Mouse (Mus musculus): ENCODE results near the gene Gm5447. TPM values are rescaled to one million over a fixed set of nuclear protein-coding genes. Genes with fewer than 3 reads are reported as not detected.
A peak's percentile ranks its signal among the peaks of the same experiment; 100 is the strongest.

Gm5447 gene
- polyA plus RNA-seq, 1 experiment from 2014 or later, result not detected

DNA sequence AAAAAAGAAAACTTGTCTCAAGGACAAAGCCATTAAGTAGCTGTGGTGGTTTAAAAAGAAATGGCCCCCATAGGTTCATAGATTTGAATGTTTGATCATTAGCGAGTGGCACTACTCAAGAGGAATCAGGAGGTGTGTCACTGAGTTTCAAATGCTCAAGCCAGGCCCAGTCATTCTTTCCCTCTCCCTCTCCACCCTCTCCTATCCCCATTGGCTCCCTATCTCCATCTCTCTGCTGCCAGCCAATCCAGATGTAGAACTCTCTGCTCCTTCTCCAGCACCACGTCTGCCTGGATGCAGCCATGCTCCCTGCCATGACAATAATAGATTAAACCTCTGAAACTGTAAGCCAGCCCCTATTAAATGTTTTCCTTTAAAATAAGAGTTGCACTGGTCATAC, 12.1 kb upstream of the Gm5447 start:
- 0 out of 2 replicates have a peak, but pooled peaks cover 2% of the 10 kb centered on the region for H3K4me1 ChIP-seq (replicated peaks; ENCODE audit: control insufficient read depth, insufficient read depth)
- H3K36me3 ChIP-seq (ENCODE audit: control insufficient read depth, insufficient read depth, low read length), result peaks cover 4% of the 10 kb centered on the region; the same call in 1 of the 2 replicates
- DNase-seq (ENCODE audit: low spot score) (no peak), ATAC-seq (ENCODE audit: low FRiP score, low TSS enrichment) (no peak)
- no peak for TF ChIP-seq EP300 (optimal IDR thresholded peaks at IDR 0.05)
- no peak for TF ChIP-seq CTCF (IDR thresholded peaks at IDR 0.05; ENCODE audit: low read depth)
- no peak overlapping the region for H3K4me3 ChIP-seq (ENCODE audit: low read depth, low read length)
- no peak overlapping the region for H3K4me2 ChIP-seq (replicated peaks; ENCODE audit: low read depth)
- WGBS, result 52% methylated on average over 2 of the region's 2 CpGs
- H3K9ac ChIP-seq (ENCODE audit: low read length), result no peak overlapping the region
- no peak overlapping the region for H3K27ac ChIP-seq (replicated peaks)
- H3K9me3 ChIP-seq (ENCODE audit: control insufficient read depth, low read length), result no peaks in the 10 kb centered on the region
- H3K27me3 ChIP-seq (ENCODE audit: control insufficient read depth, insufficient read depth, low read length), result no peaks in the 10 kb centered on the region

DNA sequence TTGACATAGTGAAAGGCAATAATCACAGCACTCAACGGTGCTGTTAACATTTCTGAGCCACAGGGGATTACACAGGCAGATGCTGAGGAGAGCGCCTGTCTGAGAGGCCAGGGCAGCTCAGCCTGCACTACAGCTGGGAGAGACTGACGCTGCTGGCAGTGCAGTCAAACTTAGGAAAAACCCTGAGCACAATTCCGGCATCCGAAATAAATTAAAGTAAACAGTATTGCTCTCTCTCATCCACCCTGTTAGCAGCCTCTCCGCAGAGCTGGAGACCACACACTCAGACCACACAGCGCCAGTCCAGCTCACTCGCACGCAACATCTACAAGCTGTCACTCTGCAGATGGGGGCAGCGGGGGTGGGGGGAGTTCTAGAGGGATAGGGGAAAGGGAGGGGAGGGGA, 7.5 kb upstream of the Gm5447 start:
- DNase-seq (ENCODE audit: low spot score), result no peak
- H3K27ac ChIP-seq (replicated peaks), result 0 out of 2 replicates have a peak overlapping the region, but pooled peaks have one; percentile 35

DNA sequence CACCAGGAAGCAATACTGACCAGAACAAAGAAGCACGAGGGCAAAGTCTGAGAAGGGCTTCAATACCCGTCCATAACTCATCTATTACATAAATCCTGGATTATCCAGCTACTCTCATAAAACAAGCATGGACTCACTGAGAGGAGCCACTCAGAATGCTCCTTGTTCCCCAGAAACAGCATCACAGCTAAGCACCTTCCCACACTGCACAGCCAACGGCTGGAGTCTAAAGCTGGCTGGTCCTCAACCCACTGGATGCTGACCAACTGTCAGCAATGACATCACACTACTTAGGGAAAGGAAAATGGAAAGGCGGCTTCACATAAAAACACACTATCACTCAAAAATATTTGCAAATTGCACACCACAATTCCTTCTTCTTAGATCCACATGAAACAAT, 5.7 kb upstream of the Gm5447 start:
- 0 out of 2 replicates have a peak, but pooled peaks cover 4% of the 10 kb centered on the region for H3K4me1 ChIP-seq (replicated peaks; ENCODE audit: control insufficient read depth, insufficient read depth)
- no peaks in the 10 kb centered on the region for H3K36me3 ChIP-seq (ENCODE audit: control insufficient read depth, insufficient read depth, low read length)
- DNase-seq (ENCODE audit: low spot score) (no peak), ATAC-seq (ENCODE audit: low FRiP score, low TSS enrichment) (no peak)
- no peak overlapping the region for H3K27ac ChIP-seq (replicated peaks)
- H3K9me3 ChIP-seq (ENCODE audit: control insufficient read depth, low read length), result no peaks in the 10 kb centered on the region
- H3K27me3 ChIP-seq (ENCODE audit: control insufficient read depth, insufficient read depth, low read length), result no peaks in the 10 kb centered on the region
- TF ChIP-seq CTCF (IDR thresholded peaks at IDR 0.05; ENCODE audit: low read depth) (no peak), EP300 (optimal IDR thresholded peaks at IDR 0.05) (no peak)
- no peak overlapping the region for H3K4me3 ChIP-seq (ENCODE audit: low read depth, low read length)
- no peak overlapping the region for H3K4me2 ChIP-seq (replicated peaks; ENCODE audit: low read depth)
- H3K9ac ChIP-seq (ENCODE audit: low read length), result no peak overlapping the region
- WGBS, result 46% methylated on average over 4 of the region's 4 CpGs

More for the DNA sequence above, 7.5 kb upstream of the Gm5447 start:
- H3K9me3 ChIP-seq (ENCODE audit: control insufficient read depth, low read length), result no peaks in the 10 kb centered on the region
- WGBS, result 23% methylated on average over 10 of the region's 10 CpGs
- TF ChIP-seq EP300 (optimal IDR thresholded peaks at IDR 0.05) (no peak), CTCF (IDR thresholded peaks at IDR 0.05; ENCODE audit: low read depth) (no peak)
- no peaks in the 10 kb centered on the region for H3K27me3 ChIP-seq (ENCODE audit: control insufficient read depth, insufficient read depth, low read length)
- H3K4me3 ChIP-seq (ENCODE audit: low read depth, low read length), result no peak overlapping the region
- H3K36me3 ChIP-seq (ENCODE audit: control insufficient read depth, insufficient read depth, low read length), result no peaks in the 10 kb centered on the region
- H3K4me1 ChIP-seq (replicated peaks; ENCODE audit: control insufficient read depth, insufficient read depth), result 0 out of 2 replicates have a peak, but pooled peaks cover 4% of the 10 kb centered on the region
- 0 out of 2 replicates have a peak overlapping the region, but pooled peaks have one; percentile 9 for H3K4me2 ChIP-seq (replicated peaks; ENCODE audit: low read depth)
- no peak overlapping the region for H3K9ac ChIP-seq (ENCODE audit: low read length)
- ATAC-seq (ENCODE audit: low FRiP score, low TSS enrichment), result peak; percentile 79

DNA sequence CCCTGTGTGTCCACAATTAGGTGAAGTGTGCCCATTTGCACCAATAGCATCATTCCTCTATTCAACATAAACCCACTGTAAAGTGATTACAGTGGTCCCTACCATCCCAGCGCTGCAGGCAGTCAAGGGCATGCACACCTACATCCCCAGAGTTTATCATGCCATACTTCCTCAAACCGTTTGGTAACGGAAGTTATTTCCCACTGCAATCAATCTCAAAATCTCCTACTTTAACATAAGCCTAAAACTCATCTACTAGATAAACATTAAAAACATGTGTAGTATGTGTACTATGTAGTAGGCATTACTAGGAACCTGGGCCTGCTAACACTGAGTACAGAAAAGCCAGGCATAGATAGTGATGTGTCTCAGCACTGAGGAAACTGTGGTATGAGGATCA, 3.0 kb upstream of the Gm5447 start:
- Histone ChIP-seq H3K4me1 (replicated peaks; ENCODE audit: control insufficient read depth, insufficient read depth) (0 out of 2 replicates have a peak, but pooled peaks cover 4% of the 10 kb centered on the region), H3K27ac (replicated peaks) (no peak overlapping the region), H3K27me3 (ENCODE audit: control insufficient read depth, insufficient read depth, low read length) (no peaks in the 10 kb centered on the region), H3K9ac (ENCODE audit: low read length) (no peak overlapping the region), H3K9me3 (ENCODE audit: control insufficient read depth, low read length) (no peaks in the 10 kb centered on the region), H3K4me2 (replicated peaks; ENCODE audit: low read depth) (no peak overlapping the region), H3K4me3 (ENCODE audit: low read depth, low read length) (no peak overlapping the region), H3K36me3 (ENCODE audit: control insufficient read depth, insufficient read depth, low read length) (no peaks in the 10 kb centered on the region)
- 73% methylated on average over 3 of the region's 3 CpGs for WGBS
- no peak for TF ChIP-seq CTCF (IDR thresholded peaks at IDR 0.05; ENCODE audit: low read depth)
- TF ChIP-seq EP300 (optimal IDR thresholded peaks at IDR 0.05), result no peak
- DNase-seq (ENCODE audit: low spot score) (no peak), ATAC-seq (ENCODE audit: low FRiP score, low TSS enrichment) (no peak)

DNA sequence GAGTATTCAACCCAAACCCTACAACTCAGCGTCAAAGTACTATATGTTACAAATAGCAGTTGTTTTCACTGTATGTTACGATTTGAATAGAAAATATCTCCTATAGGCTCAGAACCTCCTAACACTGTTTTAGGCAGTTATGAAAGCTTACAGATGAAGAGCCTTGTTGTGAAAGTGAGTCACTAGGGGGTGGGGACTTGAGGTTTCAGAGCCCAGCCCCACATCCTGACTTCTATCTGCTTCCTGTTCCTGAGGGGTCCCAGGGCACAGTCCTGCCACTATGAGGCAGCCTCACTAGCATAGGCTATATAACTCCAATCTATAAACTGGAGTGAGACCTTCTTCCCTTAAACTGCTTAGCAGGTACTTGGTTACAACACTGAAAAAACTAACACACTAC, 1.9 kb upstream of the Gm5447 start:
- Histone ChIP-seq H3K4me3 (ENCODE audit: low read depth, low read length) (no peak overlapping the region), H3K4me2 (replicated peaks; ENCODE audit: low read depth) (no peak overlapping the region), H3K9me3 (ENCODE audit: control insufficient read depth, low read length) (no peaks in the 10 kb centered on the region), H3K36me3 (ENCODE audit: control insufficient read depth, insufficient read depth, low read length) (no peaks in the 10 kb centered on the region), H3K27me3 (ENCODE audit: control insufficient read depth, insufficient read depth, low read length) (no peaks in the 10 kb centered on the region), H3K4me1 (replicated peaks; ENCODE audit: control insufficient read depth, insufficient read depth) (0 out of 2 replicates have a peak, but pooled peaks cover 2% of the 10 kb centered on the region), H3K9ac (ENCODE audit: low read length) (no peak overlapping the region), H3K27ac (replicated peaks) (no peak overlapping the region)
- ATAC-seq (ENCODE audit: low FRiP score, low TSS enrichment) (no peak), DNase-seq (ENCODE audit: low spot score) (no peak)
- 85% methylated on average over 2 of the region's 2 CpGs for WGBS
- TF ChIP-seq EP300 (optimal IDR thresholded peaks at IDR 0.05) (no peak), CTCF (IDR thresholded peaks at IDR 0.05; ENCODE audit: low read depth) (peak; percentile 18; the same call in 1 of the 2 replicates)

DNA sequence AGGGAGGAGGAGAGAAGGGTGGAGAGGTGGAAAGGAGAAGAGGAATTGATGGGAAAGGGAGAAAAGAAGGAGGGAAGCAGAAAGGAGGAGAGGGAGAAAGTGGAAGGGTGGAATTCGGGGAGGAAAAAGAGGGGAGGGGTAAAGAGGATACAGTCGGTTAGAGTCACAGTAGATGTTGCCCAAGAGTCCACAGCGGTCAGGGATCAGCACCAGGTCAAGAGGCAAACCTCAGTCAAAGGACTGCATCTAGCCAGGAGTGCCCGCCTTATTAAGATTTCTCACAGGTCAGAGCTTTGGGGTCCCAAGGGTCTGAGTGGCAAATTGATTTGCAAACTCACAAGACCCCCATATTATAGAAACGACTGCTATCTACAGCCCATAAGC, 235 bp downstream of the Gm5447 start:
- Histone ChIP-seq H3K4me1 (replicated peaks; ENCODE audit: control insufficient read depth, insufficient read depth) (no peaks in the 10 kb centered on the region), H3K4me3 (ENCODE audit: low read depth, low read length) (peak overlapping the region; percentile 97), H3K9me3 (ENCODE audit: control insufficient read depth, low read length) (no peaks in the 10 kb centered on the region), H3K27ac (replicated peaks) (no peak overlapping the region), H3K4me2 (replicated peaks; ENCODE audit: low read depth) (peak overlapping the region; percentile 64), H3K27me3 (ENCODE audit: control insufficient read depth, insufficient read depth, low read length) (no peaks in the 10 kb centered on the region), H3K36me3 (ENCODE audit: control insufficient read depth, insufficient read depth, low read length) (no peaks in the 10 kb centered on the region), H3K9ac (ENCODE audit: low read length) (peak overlapping the region; percentile 96; the same call in 1 of the 2 replicates)
- DNase-seq (ENCODE audit: low spot score) (no peak), ATAC-seq (ENCODE audit: low FRiP score, low TSS enrichment) (peak; percentile 41)
- TF ChIP-seq CTCF (IDR thresholded peaks at IDR 0.05; ENCODE audit: low read depth) (no peak), EP300 (optimal IDR thresholded peaks at IDR 0.05) (no peak)
- 21% methylated on average over 5 of the region's 5 CpGs for WGBS

Measured in stomach, postnatal 0 days (tissue).